Mouse (Mus musculus) testis, adult 2 months (tissue): ENCODE data around the gene Lst1. TPM values are rescaled to one million over a fixed set of nuclear protein-coding genes. Genes with fewer than 3 reads are reported as not detected.

ENCODE experiments used
- H3K27ac ChIP-seq: fragments of 200-500 bp; 2 replicates; pipeline ENCODE4 v1.5.1; 2012; ENCODE audit warnings: low read depth, low read length; ENCODE audit not compliant: control insufficient read depth, insufficient read depth
- H3K27me3 ChIP-seq: fragments of 200-500 bp; 2 replicates; pipeline ENCODE4 v1.6.1; 2012; ENCODE audit warnings: mild to moderate bottlenecking, low read length, moderate library complexity; ENCODE audit not compliant: control insufficient read depth, insufficient read depth
- H3K36me3 ChIP-seq: fragments of 200-500 bp; 2 replicates; pipeline ENCODE4 v1.6.1; 2012; ENCODE audit warnings: mild to moderate bottlenecking, low read length; ENCODE audit not compliant: control insufficient read depth, insufficient read depth
- H3K4me1 ChIP-seq: fragments of 200-500 bp; 2 replicates; pipeline ENCODE4 v1.6.1; 2012; ENCODE audit warnings: low read length; ENCODE audit not compliant: control insufficient read depth, insufficient read depth
- H3K4me3 ChIP-seq: fragments of 200-500 bp; 2 replicates; pipeline ENCODE4 v1.5.1; 2012; ENCODE audit warnings: low read depth, mild to moderate bottlenecking, low read length, moderate library complexity, mixed read lengths; ENCODE audit not compliant: control insufficient read depth
- CTCF ChIP-seq: fragments of 200-500 bp; IDR thresholded peaks from 2 replicates; pipeline ENCODE4 v1.5.1; 2012; ENCODE audit warnings: low read depth, mild to moderate bottlenecking, inconsistent platforms, low read length, moderate library complexity; ENCODE audit not compliant: control insufficient read depth, insufficient read depth, insufficient replicate concordance
- POLR2A ChIP-seq: fragments of 200-500 bp; IDR thresholded peaks from 2 replicates; pipeline ENCODE4 v1.6.1; 2012; ENCODE audit warnings: low read depth, mild to moderate bottlenecking, inconsistent platforms, low read length, moderate library complexity; ENCODE audit not compliant: control insufficient read depth
- polyA plus RNA-seq: library from polyadenylated mRNA; depleted of rRNA; stranded (reverse); fragments of >200 nt; gene quantifications from 2 replicates; pipeline ENCODE4 v1.2.3, GENCODE M21; 2012

Lst1 gene
- polyA plus RNA-seq, 1 experiment, result 0.65 TPM

DNA sequence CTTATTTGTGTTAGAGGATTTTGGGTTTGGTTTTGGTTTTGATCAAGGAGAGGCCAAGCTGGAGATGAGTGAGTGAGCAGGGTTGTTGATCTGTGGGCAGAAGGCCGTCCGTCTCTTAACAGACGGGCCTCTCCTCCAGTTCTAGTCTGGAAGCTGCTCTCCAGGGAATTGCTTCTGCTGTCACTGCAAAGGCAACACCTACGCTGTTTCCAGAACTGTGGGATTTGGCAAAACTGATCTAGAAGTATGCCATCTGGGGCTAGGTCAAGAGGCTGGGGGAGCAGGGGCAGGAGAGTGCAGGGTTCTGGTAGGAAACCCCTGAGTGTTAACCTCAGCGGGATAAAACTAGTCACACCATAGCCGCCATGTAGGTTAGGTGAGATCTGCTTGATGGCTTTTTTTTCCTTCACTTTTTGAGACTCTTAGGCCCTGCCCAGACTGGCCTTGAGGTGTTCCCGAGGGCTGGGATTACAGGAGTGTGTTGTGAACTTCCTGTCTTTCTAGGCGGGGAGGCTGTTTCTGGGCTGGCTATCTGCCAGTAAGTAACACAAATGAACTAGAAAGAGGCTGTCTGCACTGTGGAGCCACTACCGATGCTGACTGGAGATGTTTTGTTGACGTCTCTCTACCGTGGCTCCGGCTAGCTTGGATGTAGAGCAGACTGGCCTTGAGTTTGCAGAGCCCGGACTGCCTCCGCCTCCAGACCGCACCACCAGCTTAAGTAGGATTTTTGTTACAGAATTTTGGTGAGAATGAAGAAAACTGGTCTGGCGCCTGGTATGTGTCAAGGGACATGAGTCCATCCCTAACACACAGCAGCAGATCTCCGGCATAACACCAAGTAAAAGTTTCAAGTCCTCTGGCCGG, 45.1 kb upstream of the Lst1 start, which contains the start of gene Atp6v1g2:
Gene Atp6v1g2 (plus strand): TSS at position 547 of the 867 bp plus-strand sequence.
- peak within 1 kb of the TSS; percentile 75 for H3K27ac ChIP-seq
- TF ChIP-seq POLR2A (no peak), CTCF (no peak)
- peak within 1 kb of the TSS; percentile 36 for H3K4me3 ChIP-seq

DNA sequence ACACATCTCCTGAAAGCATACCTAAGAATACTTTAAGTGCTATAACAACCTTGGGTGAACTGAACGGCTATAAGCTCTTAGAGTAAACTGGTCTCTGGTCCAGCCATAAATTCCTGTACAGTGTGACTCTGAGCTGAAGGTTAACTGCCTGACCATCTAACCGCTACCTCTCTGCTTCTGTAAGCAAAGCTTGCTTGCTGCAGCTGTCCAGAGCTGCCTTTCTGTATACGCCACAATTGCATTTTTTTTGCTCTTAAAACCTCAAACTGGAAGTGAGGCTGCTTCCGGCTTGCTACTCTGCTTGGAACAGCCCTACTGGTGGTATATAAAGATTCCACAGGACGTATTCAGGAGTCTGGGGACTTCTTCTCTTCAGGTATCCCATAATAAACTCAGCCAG, 44.4 kb upstream of the Lst1 start:
- H3K27ac ChIP-seq, result peak overlapping the region; percentile 73
- TF ChIP-seq POLR2A (no peak), CTCF (no peak)
- H3K27me3 ChIP-seq, result no peaks in the 10 kb centered on the region
- H3K4me3 ChIP-seq, result no peak overlapping the region
- H3K4me1 ChIP-seq, result peaks cover 25% of the 10 kb centered on the region
- no peaks in the 10 kb centered on the region; the same call in 1 of the 2 replicates for H3K36me3 ChIP-seq

More for the DNA sequence above, 45.1 kb upstream of the Lst1 start, which contains the start of gene Atp6v1g2:
- Histone ChIP-seq H3K36me3 (no peaks in the 10 kb centered on the region; the same call in 1 of the 2 replicates), H3K4me1 (peaks cover 25% of the 10 kb centered on the region), H3K27me3 (no peaks in the 10 kb centered on the region)

DNA sequence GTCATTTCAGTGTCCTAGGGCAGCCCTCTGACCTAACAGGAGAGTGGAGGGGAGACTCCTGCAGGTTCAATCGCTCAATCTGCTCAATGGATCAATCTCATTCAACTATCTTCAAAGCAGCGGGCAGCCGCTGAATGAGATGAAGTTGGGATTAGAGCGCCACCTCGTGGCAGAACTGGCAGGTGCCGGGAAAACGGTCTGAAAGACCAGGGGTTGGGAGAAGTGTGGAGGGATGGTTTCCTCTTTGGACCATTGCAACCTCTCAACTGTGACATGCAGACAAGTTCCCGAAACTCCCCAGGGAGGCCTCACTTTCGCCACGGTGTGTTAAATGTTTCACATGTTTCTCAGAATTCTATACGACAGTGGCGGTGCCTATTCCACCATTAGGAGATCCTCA, 43.8 kb upstream of the Lst1 start:
- peak; percentile 86 for TF ChIP-seq CTCF
- TF ChIP-seq POLR2A, result no peak
- Histone ChIP-seq H3K27ac (peak overlapping the region; percentile 55), H3K4me3 (no peak overlapping the region; the same call in 1 of the 2 replicates), H3K4me1 (peaks cover 27% of the 10 kb centered on the region), H3K36me3 (no peaks in the 10 kb centered on the region; the same call in 1 of the 2 replicates), H3K27me3 (no peaks in the 10 kb centered on the region)

DNA sequence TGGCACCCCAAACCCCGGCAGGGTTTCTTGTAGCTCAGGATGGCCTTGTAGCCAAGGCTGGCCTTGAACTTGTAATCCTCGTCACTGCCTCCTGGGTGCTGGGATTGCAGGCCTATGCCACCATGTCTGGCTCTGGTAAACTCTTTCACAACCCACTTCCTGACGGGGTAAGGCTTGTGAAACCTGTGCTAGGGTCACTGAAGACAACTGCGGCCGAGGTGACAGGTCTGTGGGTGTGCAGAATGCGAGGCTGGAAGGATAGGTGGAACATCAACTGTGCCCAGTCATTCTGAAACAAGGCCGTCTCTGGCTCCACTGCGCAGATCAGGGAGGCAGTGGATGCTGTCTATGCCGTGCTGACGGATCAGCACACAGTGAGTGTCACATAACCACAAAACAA, 42.8 kb upstream of the Lst1 start:
- H3K27ac ChIP-seq, result peak overlapping the region; percentile 47
- H3K27me3 ChIP-seq, result no peaks in the 10 kb centered on the region
- peaks cover 23% of the 10 kb centered on the region for H3K4me1 ChIP-seq
- H3K36me3 ChIP-seq, result no peaks in the 10 kb centered on the region; the same call in 1 of the 2 replicates
- no peak overlapping the region for H3K4me3 ChIP-seq
- TF ChIP-seq POLR2A (no peak), CTCF (no peak)

DNA sequence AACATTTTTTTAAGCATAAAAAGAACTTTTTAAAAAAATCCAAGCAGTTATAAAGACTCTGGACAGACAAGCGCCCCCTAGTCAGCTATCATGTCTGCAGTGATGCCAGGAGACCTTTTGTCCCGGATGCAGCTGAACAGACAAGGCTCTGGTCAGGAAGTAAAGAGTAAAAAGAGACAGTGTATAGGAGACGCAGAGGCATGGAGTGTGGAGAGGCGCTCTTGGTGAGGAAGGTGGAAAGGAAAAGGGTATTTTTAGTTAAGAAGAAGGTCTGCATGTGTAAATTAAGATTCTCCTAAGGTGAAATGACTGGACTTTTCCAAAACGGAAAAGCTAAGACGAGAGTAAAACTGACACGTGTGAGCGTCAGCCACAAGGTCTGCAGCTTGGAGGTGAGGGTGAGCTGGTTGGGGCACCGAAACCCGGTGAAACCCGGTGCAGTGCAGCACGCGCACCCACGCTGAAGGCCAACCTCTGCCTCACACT, 38.4 kb upstream of the Lst1 start:
- peaks cover 16% of the 10 kb centered on the region for H3K4me1 ChIP-seq
- TF ChIP-seq CTCF (no peak), POLR2A (no peak)
- no peak overlapping the region for H3K4me3 ChIP-seq
- H3K36me3 ChIP-seq, result no peaks in the 10 kb centered on the region; the same call in 1 of the 2 replicates
- H3K27me3 ChIP-seq, result no peaks in the 10 kb centered on the region
- peak overlapping the region; percentile 80 for H3K27ac ChIP-seq

DNA sequence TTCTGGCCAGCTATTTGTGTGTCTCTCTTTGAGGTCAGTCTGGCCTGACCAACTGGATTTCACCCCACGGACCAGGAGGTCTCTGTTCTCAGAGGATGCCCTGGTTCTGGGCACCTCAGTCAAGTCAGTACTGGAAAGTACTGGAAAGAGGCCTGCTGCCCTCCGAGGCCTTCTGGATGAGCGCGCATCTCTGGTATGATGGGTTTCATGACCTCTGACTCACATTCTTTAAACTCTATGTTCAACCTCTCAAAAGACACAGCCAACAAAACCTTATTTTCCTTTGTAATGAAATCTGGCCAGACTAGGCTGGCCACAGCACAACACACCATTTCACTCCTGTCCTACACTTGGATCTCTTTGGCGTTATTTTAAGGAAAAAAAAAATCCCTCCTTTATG, 37.2 kb upstream of the Lst1 start:
- Histone ChIP-seq H3K36me3 (no peaks in the 10 kb centered on the region), H3K27me3 (no peaks in the 10 kb centered on the region), H3K4me1 (peaks cover 18% of the 10 kb centered on the region)

DNA sequence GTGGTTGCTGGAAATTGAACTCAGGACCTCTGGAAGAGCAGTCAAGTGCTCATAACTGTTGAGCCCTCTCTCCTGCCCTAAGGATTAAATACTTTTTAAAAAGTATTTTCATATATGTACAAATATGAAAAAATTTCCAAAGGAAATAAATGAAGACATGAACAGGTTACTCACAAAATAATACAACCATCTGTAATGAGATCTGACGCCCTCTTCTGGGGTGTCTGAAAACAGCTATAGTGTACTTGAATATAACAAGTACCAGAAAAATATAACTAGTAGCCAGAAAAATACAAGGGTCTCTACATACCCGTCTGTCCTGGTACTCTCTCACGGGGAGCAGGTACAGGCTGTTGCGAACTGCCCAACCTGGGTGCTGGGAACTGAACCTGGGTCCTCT, 36.4 kb upstream of the Lst1 start:
- H3K27ac ChIP-seq, result no peak overlapping the region
- H3K27me3 ChIP-seq, result no peaks in the 10 kb centered on the region
- H3K4me3 ChIP-seq, result no peak overlapping the region
- TF ChIP-seq CTCF (no peak), POLR2A (no peak)
- no peaks in the 10 kb centered on the region for H3K36me3 ChIP-seq
- H3K4me1 ChIP-seq, result peaks cover 20% of the 10 kb centered on the region

More for the DNA sequence above, 37.2 kb upstream of the Lst1 start:
- peak overlapping the region; percentile 64 for H3K27ac ChIP-seq
- no peak overlapping the region for H3K4me3 ChIP-seq
- TF ChIP-seq POLR2A (no peak), CTCF (no peak)

DNA sequence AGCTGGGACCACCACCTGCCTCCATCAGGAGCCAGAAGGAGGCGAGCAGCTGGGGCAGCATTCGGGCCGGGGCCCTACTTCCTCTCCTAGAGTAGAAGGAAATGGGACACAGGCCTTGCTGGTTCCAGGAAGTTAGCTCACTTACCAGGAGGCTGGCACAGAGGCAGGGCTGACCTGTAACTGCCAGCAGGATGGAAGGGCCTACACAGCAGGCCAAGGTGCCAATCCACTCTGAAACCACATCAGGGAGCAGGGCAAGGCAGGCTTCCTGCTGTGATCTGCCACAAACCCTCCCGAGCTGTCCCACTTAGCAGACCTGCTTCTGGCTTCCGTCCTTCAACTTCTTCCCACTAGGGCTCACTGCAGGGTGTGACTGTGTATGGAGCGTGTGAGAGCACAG, 34.1 kb upstream of the Lst1 start:
- Histone ChIP-seq H3K27ac (no peak overlapping the region; the same call in 1 of the 2 replicates), H3K4me1 (peaks cover 19% of the 10 kb centered on the region), H3K36me3 (no peaks in the 10 kb centered on the region), H3K27me3 (no peaks in the 10 kb centered on the region), H3K4me3 (no peak overlapping the region)
- TF ChIP-seq CTCF (no peak), POLR2A (no peak)
